Comparison of ENCODE assay signal across 8 mouse cellular contexts in genomic region chr16:33830512-33831105, GRCm38 (mm10). TPM values are rescaled to one million over a fixed set of nuclear protein-coding genes. Genes with fewer than 3 reads are reported as not detected.
DNase-seq lines count a peak whose midpoint lies in the region; ATAC-seq and TF ChIP-seq lines count a peak whose summit lies in the region.

No protein-coding gene starts in this region.

- no peaks in the 10 kb centered on the region for H3K27me3 ChIP-seq in embryonic facial prominence, embryonic 14.5 days (replicated peaks; ENCODE audit: control insufficient read depth, insufficient read depth, low read length)
- no peaks in the 10 kb centered on the region for H3K27me3 ChIP-seq in intestine, embryonic 16.5 days (replicated peaks; ENCODE audit: control insufficient read depth, insufficient read depth, low read length)
- H3K27me3 ChIP-seq in neural tube, embryonic 12.5 days (replicated peaks), result peaks cover 31% of the 10 kb centered on the region

- H3K4me2 ChIP-seq in embryonic facial prominence, embryonic 14.5 days (ENCODE audit: low read depth, low read length), result peak overlapping the region; percentile 79
- peak overlapping the region; percentile 69 for H3K4me2 ChIP-seq in intestine, embryonic 16.5 days (ENCODE audit: low read depth, low read length)
- peak overlapping the region; percentile 98 for H3K4me2 ChIP-seq in neural tube, embryonic 12.5 days (replicated peaks)

- H3K36me3 ChIP-seq in embryonic facial prominence, embryonic 14.5 days (ENCODE audit: control insufficient read depth, insufficient read depth, low read length), result no peaks in the 10 kb centered on the region
- H3K36me3 ChIP-seq in intestine, embryonic 16.5 days (ENCODE audit: control insufficient read depth, insufficient read depth, low read length), result no peaks in the 10 kb centered on the region
- no peaks in the 10 kb centered on the region for H3K36me3 ChIP-seq in neural tube, embryonic 12.5 days

- peak overlapping the region; percentile 91 for H3K27ac ChIP-seq in embryonic facial prominence, embryonic 14.5 days (replicated peaks; ENCODE audit: low read depth, low read length)
- H3K27ac ChIP-seq in intestine, embryonic 16.5 days (ENCODE audit: low read length), result peak overlapping the region; percentile 87; the same call in 1 of the 2 replicates
- no peak overlapping the region for H3K27ac ChIP-seq in neural tube, embryonic 12.5 days

- peak overlapping the region; percentile 92 for H3K9ac ChIP-seq in embryonic facial prominence, embryonic 14.5 days (ENCODE audit: low read depth, low read length)
- peak overlapping the region; percentile 87 for H3K9ac ChIP-seq in intestine, embryonic 16.5 days (ENCODE audit: low read depth, low read length)
- H3K9ac ChIP-seq in neural tube, embryonic 12.5 days, result 0 out of 2 replicates have a peak overlapping the region, but pooled peaks have one; percentile 61

- TF ChIP-seq CTCF in lung, adult 2 months (IDR thresholded peaks at IDR 0.05; ENCODE audit: insufficient read depth, low read length), result no peak

- no peaks in the 10 kb centered on the region for H3K9me3 ChIP-seq in embryonic facial prominence, embryonic 14.5 days (ENCODE audit: control insufficient read depth, low read length)
- no peaks in the 10 kb centered on the region for H3K9me3 ChIP-seq in intestine, embryonic 16.5 days (ENCODE audit: control insufficient read depth, low read length)
- H3K9me3 ChIP-seq in neural tube, embryonic 12.5 days, result no peaks in the 10 kb centered on the region

- no peak for ATAC-seq in embryonic facial prominence, embryonic 14.5 days (ENCODE audit: low read depth)
- ATAC-seq in intestine, embryonic 16.5 days, result no peak
- ATAC-seq in neural tube, embryonic 12.5 days (ENCODE audit: low FRiP score, low read depth), result no peak

- 11% methylated on average over 18 of the region's 18 CpGs for WGBS in lung, adult 2 months
- WGBS in embryonic facial prominence, embryonic 14.5 days, result 3% methylated on average over 18 of the region's 18 CpGs
- WGBS in intestine, embryonic 16.5 days, result 9% methylated on average over 18 of the region's 18 CpGs
- WGBS in neural tube, embryonic 12.5 days, result 3% methylated on average over 18 of the region's 18 CpGs

- no peak for TF ChIP-seq POLR2A in lung, adult 2 months (IDR thresholded peaks at IDR 0.05; ENCODE audit: borderline replicate concordance, extremely low read depth, low read depth, low read length)

- peaks cover 10% of the 10 kb centered on the region for H3K4me1 ChIP-seq in lung, adult 2 months (ENCODE audit: control insufficient read depth, insufficient read depth, low read length)
- H3K4me1 ChIP-seq in embryonic facial prominence, embryonic 14.5 days (ENCODE audit: control insufficient read depth, insufficient read depth, low read length), result peaks cover 38% of the 10 kb centered on the region
- H3K4me1 ChIP-seq in intestine, embryonic 16.5 days (ENCODE audit: control insufficient read depth, insufficient read depth, low read length), result peaks cover 25% of the 10 kb centered on the region
- H3K4me1 ChIP-seq in neural tube, embryonic 12.5 days, result peaks cover 27% of the 10 kb centered on the region

- H3K4me3 ChIP-seq in lung, adult 2 months (replicated peaks; ENCODE audit: extremely low read depth, low read depth, low read length), result peak overlapping the region; percentile 56
- H3K4me3 ChIP-seq in embryonic facial prominence, embryonic 14.5 days (ENCODE audit: low read depth, low read length), result peak overlapping the region; percentile 89
- H3K4me3 ChIP-seq in intestine, embryonic 16.5 days (ENCODE audit: low read length), result peak overlapping the region; percentile 92
- H3K4me3 ChIP-seq in neural tube, embryonic 12.5 days, result peak overlapping the region; percentile 72

- DNase-seq in lung, adult 2 months, result no peak
- no peak for DNase-seq in lung, adult 18-20 months
- DNase-seq in embryonic facial prominence, embryonic 14.5 days (ENCODE audit: low spot score), result no peak
- DNase-seq in thymus, postnatal 0 days (ENCODE audit: low spot score), result no peak
- DNase-seq in gastrocnemius, adult 18-20 months (ENCODE audit: low spot score), result no peak
- no peak for DNase-seq in thymus, postnatal 25 days

RNA-seq across cellular contexts. Expression of gene Itgb5, which starts 1.1 kb away (rescaled TPM):
- polyA plus RNA-seq in lung, adult 2 months (2012; rRNA removed), result 114 and 144 TPM in 2 replicates
- 116 and 121 TPM in 2 replicates for polyA plus RNA-seq in embryonic facial prominence, embryonic 14.5 days (2014; fragmentation: Nextera tagmentation; extraction: Ambion mirVana)
- polyA plus RNA-seq in intestine, embryonic 16.5 days (2015; fragmentation: Nextera tagmentation; extraction: Ambion mirVana), result 6.6 and 9.3 TPM in 2 replicates
- 31.2 and 31.5 TPM in 2 replicates for polyA plus RNA-seq in neural tube, embryonic 12.5 days (2016; fragmentation: Nextera tagmentation; extraction: Ambion mirVana)
- polyA plus RNA-seq in thymus, postnatal 0 days (2015; fragmentation: Nextera tagmentation; extraction: Ambion mirVana), result 5.1 and 5.5 TPM in 2 replicates
- total RNA-seq in gastrocnemius, adult 18-20 months (2021), result 100 to 1,000 TPM in 1 of 2 experiments, 10 to 100 TPM in 1; 94.8 to 115 TPM

RNA-seq across cellular contexts. Expression of gene Muc13, which starts 36.8 kb away (rescaled TPM):
- polyA plus RNA-seq in lung, adult 2 months (2012; rRNA removed), result 0.25 and 5.1 TPM in 2 replicates
- polyA plus RNA-seq in embryonic facial prominence, embryonic 14.5 days (2014; fragmentation: Nextera tagmentation; extraction: Ambion mirVana), result 0.13 TPM in 1 of 2 replicates, not detected in the other
- 358 and 407 TPM in 2 replicates for polyA plus RNA-seq in intestine, embryonic 16.5 days (2015; fragmentation: Nextera tagmentation; extraction: Ambion mirVana)
- 0.06 and 0.16 TPM in 2 replicates for polyA plus RNA-seq in neural tube, embryonic 12.5 days (2016; fragmentation: Nextera tagmentation; extraction: Ambion mirVana)
- polyA plus RNA-seq in thymus, postnatal 0 days (2015; fragmentation: Nextera tagmentation; extraction: Ambion mirVana), result 0.48 and 0.69 TPM in 2 replicates
- not detected for total RNA-seq in gastrocnemius, adult 18-20 months (2021)

Comparison
In these comparisons a context has a peak if more than half of its experiments do, and no peak if none do; other contexts are left out.
1. RNA of gene Muc13, which starts 36.8 kb away (polyA plus RNA-seq): 358 to 407 TPM in intestine, embryonic 16.5 days; 0.48 to 0.69 TPM in thymus, postnatal 0 days, 0.25 to 5.1 TPM in lung, adult 2 months, 0.06 to 0.16 TPM in neural tube, embryonic 12.5 days and 0.13 TPM in embryonic facial prominence, embryonic 14.5 days; every median in the first group is over 10 times any median in the second.
2. Peak in every context shown above with its lines, with median percentiles within 50 percentile points of each other: H3K4me3 ChIP-seq, H3K4me2 ChIP-seq and H3K9ac ChIP-seq.